Mouse (Mus musculus) 3T3-L1 (cell line): ENCODE measurements around the gene Slc38a2.

Source experiments
- DNase-seq: peaks from one replicate; pipeline ENCODE4 v3.0.0-alpha.2; 2015; ENCODE audit warnings: low read depth, low spot score

Gene Slc38a2

GRCm38 (mm10) chr15:96666663-96667062 is 32.9 kb downstream of the Slc38a2 start:
- DNase-seq = peak; percentile 83

DNA sequence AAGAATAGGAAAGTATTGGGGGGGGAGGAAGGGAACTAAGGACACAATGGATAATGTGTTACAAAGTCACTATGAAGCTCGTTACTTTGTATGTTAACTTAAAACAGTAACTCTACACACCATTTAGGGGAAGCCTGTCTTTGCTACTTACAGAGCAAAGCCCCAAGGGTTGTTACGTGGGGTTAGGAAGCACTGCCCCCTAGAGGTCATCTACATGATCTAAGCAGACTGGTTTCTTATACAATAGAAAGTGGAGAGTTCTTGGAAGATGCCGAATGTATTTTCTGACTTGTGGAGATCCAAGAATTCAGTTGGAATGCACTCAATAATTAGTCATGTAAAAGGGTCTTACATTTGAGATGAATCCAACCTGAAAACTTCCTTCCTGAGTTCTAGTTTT is 33.6 kb downstream of the Slc38a2 start:
- DNase-seq = peak; percentile 91

GRCm38 (mm10) chr15:96660590-96661141 is 38.9 kb downstream of the Slc38a2 start:
- peak; percentile 15 for DNase-seq

- DNase-seq = no peak
Measured at GRCm38 (mm10) chr15:96658275-96658602, 41.3 kb downstream of the Slc38a2 start.

DNA sequence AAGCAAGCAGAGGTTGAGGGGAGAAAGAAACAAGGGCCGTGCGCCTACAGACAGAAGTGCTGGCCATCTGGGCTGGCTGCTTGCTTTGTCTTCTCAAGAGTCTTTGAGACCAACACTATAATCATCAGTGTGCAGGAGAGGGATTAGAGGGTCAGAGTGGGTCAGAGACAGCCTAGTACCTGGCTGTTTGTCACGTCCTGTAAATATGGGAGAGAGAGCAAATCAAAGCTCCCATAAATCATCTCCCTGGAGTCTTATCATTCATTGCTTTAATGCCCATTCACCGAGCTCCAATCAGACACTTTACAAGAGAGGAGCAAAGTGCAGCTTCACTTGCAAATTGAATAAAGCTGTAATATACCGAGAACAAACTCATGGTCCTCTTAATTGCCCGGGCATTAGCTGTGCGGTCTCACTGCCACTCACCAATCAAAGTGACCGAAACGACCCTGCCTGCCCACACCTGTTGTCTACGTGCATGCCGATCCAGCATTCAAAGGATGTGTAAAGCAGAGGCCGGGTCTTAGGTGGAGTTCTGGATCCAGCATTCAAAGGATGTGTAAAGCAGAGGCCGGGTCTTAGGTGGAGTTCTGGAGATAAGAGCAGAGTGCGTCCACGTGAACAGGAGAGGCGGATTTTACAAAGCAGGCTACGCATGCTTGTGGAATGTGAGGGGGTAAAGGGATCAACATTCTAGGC is 41.8 kb downstream of the Slc38a2 start:
- DNase-seq = no peak

DNA sequence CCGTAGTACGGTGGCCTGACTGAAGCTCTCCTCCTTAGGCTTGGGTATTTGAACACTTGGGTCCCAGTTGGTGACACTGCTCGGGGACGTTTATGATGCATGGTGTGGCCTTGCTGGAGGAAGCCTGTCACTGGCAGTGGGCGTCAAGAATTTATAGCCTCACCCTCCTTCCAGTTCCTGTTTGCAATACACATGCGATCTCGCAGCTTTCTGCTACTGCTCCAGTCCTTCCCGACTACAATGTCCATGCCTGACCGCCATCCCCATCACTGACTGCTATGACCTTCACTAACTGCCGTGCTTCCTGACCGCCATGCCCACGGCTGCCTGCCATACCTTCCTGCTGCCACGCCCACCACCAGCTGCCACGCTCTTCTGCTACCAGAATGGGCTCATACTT is 44.0 kb downstream of the Slc38a2 start:
- DNase-seq = no peak

DNA sequence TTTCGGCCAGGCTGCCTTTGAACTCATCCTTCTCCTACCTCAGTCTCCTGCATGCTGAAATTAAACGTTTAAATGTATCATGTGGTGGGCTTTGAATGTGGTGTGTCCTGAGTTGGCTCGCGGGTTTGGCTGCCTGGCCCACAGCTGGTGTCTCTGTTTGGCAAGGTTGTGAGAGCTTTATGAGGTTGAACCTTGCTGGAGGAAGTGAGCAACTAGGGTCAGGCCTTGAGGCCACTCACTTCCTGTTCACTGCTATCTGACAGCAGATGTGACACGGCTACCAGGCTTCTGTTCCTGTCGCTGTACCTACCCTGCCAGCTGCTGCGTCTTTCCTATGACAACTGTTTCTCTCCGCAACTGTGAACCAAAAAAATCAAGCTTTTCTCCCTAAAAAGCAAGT is 44.8 kb downstream of the Slc38a2 start:
- DNase-seq = no peak

- DNase-seq = no peak
Measured at GRCm38 (mm10) chr15:96653011-96653410, 46.5 kb downstream of the Slc38a2 start.

DNA sequence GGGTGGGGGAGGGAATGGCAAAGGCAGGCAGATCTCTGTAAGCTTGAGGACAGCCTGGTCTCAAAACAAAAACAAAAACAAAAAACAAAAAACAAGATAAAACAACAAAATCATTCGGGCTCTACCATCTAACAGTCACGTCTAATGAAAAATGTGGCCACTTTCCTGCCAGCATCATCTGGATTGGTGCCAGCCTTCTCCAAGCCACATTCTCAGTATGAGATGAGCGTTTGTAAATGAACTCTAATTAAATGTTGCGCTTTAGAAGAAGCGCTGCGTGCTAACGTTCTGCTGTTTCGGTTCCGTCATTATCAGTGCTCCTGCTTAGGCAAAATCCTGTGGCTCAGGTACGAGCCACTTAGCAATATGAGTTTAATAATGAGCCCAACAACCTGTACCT is 47.0 kb downstream of the Slc38a2 start:
- no peak for DNase-seq

DNA sequence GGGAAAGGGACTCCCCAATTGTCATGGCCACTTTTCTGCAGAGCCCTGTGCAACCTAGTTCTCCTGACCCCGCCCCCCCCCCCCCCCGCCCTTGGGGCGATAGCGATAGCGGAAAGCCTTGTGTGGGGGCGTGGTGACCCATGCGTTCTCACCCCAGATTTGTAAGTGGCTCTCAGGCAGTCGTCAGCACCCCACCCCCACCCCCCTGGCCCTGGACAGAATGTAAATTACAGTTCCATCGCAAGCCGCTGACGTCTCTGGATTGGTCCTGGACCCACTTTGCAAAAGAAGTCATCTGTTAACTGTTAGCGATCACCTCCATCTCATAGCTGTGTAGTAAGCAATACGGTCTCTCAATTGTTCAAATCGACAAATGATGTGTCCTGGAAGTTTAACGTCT is 52.2 kb downstream of the Slc38a2 start:
- DNase-seq = no peak

DNA sequence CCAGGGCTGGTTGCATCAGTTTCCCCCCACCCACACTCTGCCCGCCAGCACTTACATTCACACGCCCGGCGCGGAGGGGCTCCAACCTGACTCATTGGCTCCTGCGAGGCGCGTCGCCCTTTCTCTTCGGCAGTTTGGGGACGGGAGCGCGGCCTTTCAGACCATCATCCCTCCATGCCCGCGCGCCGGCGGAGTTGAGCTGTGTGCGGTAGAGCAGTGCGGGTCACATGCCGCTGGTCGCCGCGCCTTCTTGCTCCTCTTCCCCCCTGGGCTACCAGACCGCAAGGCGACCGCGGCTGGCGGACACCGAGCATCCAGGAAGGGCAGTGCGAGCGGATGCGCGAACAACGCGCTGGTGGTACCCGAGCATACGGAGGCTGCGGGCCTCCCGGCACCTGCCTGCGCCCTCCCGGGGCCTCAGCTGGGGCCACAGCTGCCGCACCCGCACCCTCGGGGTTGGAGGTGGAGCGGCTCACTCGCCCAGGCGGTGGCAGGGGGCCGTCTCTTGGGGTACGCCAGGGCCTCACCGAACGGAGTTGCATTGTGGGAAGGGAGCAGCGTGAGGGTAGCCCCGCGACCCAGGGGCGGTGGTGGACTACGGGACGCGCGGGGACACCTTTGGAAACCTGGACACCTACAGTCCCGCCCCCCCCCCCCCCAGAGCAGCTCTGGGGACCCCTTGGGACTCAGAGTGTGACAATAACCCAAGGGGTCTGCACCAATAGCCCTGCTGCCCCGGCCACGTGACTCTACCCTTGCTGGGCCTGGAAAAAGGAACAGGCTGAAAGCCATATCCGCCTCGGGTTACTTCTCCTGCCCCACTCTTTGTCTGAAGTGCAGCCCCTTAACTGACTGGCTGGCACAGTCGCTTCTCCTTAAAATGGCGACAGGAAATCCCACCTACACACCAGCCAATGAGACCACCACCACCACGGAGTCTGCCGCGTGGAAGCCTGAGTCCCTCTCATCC is 56.8 kb downstream of the Slc38a2 start, which contains the start of gene Slc38a1:
TSS of gene Slc38a1 (minus strand) at position 478 of the 970 bp plus-strand sequence.
- DNase-seq = no peak

GRCm38 (mm10) chr15:96641821-96642435 is 57.6 kb downstream of the Slc38a2 start:
- DNase-seq = no peak

- peak; percentile 44 for DNase-seq
Measured at GRCm38 (mm10) chr15:96641111-96641820, 58.3 kb downstream of the Slc38a2 start.

- peak; percentile 29 for DNase-seq
Measured at GRCm38 (mm10) chr15:96640291-96640985, 59.1 kb downstream of the Slc38a2 start.

DNA sequence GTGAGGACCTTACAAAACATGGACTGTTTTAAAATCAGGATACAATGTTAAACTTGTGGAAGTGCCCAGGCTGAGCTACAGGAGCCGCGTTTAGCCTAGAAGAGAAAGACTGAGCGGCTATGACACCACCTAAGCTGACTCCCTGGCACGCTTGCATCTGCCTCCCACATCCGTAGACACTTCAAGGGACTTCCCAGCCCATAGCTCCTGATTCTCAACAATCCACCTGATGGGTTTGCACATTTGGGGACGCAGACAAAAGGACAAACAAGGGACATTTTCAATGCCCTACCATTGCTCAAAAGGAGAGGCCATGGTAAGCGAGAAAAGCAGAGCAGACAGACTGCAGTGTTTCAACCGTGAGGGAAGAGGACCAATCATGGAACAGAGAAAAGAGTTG is 59.9 kb downstream of the Slc38a2 start:
- DNase-seq = no peak

DNA sequence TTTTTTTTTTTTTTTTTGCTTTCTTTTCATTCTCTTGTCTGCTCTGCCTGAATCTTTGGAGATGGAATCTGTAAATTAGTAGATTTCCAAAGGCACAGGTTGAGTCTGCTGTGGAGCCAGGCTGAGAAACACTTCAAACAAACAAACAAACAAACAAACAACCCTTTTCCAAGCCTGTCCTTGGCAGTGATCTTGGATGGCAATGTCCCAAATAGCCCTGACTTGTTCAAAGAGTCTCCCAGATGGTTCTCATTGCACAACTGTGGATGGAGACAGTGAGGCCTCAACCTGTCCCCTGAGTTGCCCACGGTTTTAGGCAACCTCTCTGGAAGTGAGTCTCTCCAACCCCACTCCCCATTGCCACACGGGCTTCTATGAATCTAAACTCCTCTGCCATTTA is 60.9 kb downstream of the Slc38a2 start:
- peak; percentile 28 for DNase-seq

DNA sequence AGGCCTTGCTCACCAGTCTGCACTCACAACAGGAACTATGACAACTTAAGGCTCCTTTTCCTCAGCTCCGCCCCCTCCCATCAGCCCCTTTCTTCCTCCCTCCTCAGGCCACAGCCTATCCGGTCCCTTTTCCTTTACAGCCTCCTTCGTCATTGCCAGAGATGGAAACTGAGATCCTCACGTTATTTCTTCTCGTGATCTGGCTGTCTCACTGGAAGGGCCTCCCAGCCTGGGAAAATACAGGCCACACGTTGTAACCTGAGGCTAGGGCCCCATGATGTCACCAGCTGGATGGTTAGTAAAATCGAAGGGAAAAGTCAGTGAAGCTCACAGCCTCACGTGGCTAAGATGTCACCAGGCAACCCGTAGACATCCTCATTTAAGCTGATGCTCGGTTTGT is 61.4 kb downstream of the Slc38a2 start:
- peak; percentile 53 for DNase-seq
